Mouse (Mus musculus): Measurements from ENCODE around the gene Yars2. TPM values are rescaled to one million over a fixed set of nuclear protein-coding genes. Genes with fewer than 3 reads are reported as not detected.

Gene Yars2
- 29.3 TPM for polyA plus RNA-seq (2015; fragmentation: Illumina TruSeq; extraction: RNeasy Lipid Tissue Mini Kit (QIAGEN cat#74804); ENCODE audit: low read depth, low replicate concordance)

DNA sequence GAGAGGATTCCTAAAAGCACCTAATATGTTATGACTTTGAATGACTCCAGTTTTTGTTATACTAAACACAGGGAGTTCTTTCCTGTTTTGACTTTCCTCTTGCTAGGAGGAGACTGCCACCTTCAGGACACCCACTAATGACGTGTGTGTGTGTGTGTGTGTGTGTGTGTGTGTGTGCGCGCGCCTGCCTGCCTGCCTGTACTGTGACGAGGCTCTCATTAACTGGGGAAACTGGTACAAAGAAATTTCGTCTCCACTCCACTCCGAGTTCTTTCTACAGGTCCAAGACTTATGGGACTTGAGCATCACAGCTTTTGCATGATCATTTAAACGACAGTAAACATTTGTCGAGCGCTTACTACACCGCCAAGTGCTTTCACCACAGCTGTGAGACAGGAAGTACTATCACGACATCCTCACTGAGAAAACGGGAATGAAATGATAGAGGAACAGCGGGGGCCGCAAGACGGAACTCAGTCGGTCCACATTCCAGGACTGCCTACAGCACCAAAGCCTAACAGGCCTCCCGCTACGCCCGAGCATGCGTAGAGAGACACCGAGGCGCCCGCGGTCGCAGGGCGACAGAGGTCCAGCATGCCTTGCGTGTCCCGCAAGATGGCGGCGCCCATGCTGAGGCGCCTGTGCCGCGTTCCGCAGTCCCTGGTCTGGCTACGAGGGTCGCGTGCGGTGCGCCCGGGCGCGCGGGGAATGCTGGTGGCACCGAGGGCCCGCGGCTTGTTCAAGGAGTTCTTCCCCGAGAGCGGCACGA lies at the start of gene Yars2:
TSS of gene Yars2 (plus strand) at position 597 of the 769 bp plus-strand sequence.

DNA sequence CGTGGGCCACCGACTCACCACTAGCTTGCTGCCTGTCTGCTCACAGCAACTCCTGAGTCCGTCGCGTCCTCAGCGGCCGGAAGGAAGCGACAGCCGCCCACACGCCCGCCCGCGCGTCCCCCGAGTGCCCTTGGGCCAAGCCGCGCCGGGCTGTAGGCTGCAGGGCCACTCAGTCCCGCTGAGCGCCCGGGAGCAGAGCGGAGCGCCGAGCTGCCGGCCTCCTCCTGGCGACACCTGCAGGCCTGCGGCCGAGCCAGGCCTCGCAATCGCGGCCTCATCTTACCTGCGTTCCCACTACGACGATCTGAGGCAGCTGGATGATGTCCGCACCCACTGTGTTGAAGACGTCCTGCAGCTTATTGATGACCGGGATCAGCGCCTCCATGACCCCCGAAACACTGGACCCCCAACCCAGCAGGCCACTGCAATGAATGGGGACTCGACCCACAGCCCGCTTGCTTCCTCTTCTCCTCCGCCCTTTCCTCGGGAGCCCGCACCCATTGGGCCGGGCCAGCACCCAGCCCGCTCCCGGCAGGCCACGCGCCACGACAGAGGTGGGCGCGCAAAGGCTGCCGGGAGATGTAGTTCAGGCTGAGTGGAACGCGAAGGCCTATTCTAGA lies 55.8 kb downstream of the Yars2 start, which contains the start of gene Dnm1l:
TSS of gene Dnm1l (minus strand) at position 479 of the 620 bp plus-strand sequence.

Other genes with a start within 250 kb of the Yars2 start
- gene Pkp2, start 89.6 kb upstream of the Yars2 start, polyA plus RNA-seq (2015; fragmentation: Illumina TruSeq; extraction: RNeasy Lipid Tissue Mini Kit (QIAGEN cat#74804); ENCODE audit: low read depth, low replicate concordance): 5.4 TPM
- 159 TPM for gene Dnm1l, start 56.0 kb downstream of the Yars2 start, polyA plus RNA-seq (2015; fragmentation: Illumina TruSeq; extraction: RNeasy Lipid Tissue Mini Kit (QIAGEN cat#74804); ENCODE audit: low read depth, low replicate concordance)

All from brain, adult 10 weeks (tissue).